Mouse (Mus musculus): Measurements from ENCODE around the gene Prss56.

GRCm38 (mm10) chr1:87155531-87156198, 27.4 kb upstream of the Prss56 start:
- TF ChIP-seq CTCF (IDR thresholded peaks at IDR 0.05; ENCODE audit: low read depth) (no peak), EP300 (IDR thresholded peaks at IDR 0.05; ENCODE audit: low read depth) (no peak)
